Comparison of ENCODE assay signal across 25 mouse cellular contexts in the genomic region with DNA sequence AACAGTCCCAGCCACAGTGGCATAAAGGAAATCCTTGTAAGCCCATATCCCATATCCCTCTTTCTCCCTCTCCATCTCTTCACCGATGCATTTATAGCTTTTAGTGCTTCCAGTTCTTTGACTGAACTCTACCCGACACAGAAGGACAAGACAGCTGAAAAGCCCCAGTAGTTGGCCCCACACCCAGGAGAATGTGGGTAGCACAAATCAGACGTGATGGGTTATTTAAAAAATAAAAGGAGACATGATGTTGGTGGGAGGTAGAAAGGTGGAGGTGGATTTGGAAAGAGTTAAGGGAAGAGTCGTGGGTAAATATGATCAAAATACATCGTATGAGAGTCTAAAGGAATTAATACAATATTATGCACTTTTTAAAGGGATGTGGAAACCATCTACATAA. TPM values are rescaled to one million over a fixed set of nuclear protein-coding genes. Genes with fewer than 3 reads are reported as not detected.
"Had no signal": no experiment of that assay in that cellular context is flagged by ENCODE, and none has a peak within 500 bp of the region (broad histone marks: within the 10 kb centered on the region; RNA-seq: fewer than 3 reads in every experiment).

No protein-coding gene starts in this region.

- DNase-seq: gastrocnemius, postnatal 14 days; gastrocnemius, postnatal 36 days; heart, adult 11 months; heart, adult 2 months; heart, postnatal 14 days; heart, postnatal 36 days; kidney, adult 11 months; kidney, adult 2 months; kidney, adult 9 months; kidney, postnatal 14 days; kidney, postnatal 36 days; layer of hippocampus, postnatal 36 days; left cerebral cortex, postnatal 4 days had no signal

- H3K4me3 ChIP-seq: heart, adult 2 months; heart, embryonic 13.5 days; heart, embryonic 15.5 days; hindbrain, embryonic 13.5 days; hindbrain, embryonic 15.5 days; kidney, embryonic 15.5 days; limb, embryonic 13.5 days; limb, embryonic 15.5 days; liver, embryonic 12.5 days had no signal

- H3K4me1 ChIP-seq: heart, embryonic 13.5 days; heart, embryonic 15.5 days; kidney, embryonic 15.5 days; limb, embryonic 13.5 days; limb, embryonic 15.5 days had no signal

- H3K27ac ChIP-seq: heart, adult 2 months; heart, embryonic 13.5 days; heart, embryonic 15.5 days; hindbrain, embryonic 13.5 days; hindbrain, embryonic 15.5 days; hindbrain, postnatal 0 days; kidney, embryonic 15.5 days; kidney, postnatal 0 days; limb, embryonic 13.5 days; limb, embryonic 15.5 days; liver, embryonic 12.5 days; liver, embryonic 14.5 days had no signal

RNA-seq across cellular contexts. Expression of a gene that starts 40.4 kb away (rescaled TPM):
- total RNA-seq: liver, adult 2 months had no signal
- polyA plus RNA-seq: liver, adult 2 months had no signal
